Mouse (Mus musculus): Measurements from ENCODE around the gene Bex2. TPM values are rescaled to one million over a fixed set of nuclear protein-coding genes. Genes with fewer than 3 reads are reported as not detected.
A peak's percentile ranks its signal among the peaks of the same experiment; 100 is the strongest.
"Not testable (repeated sequence)": the region's sequence is repeated elsewhere in the genome, so short reads cannot be mapped to it uniquely, and the experiment has no call there.

Gene Bex2
- polyA plus RNA-seq (2015; fragmentation: Nextera tagmentation; extraction: Ambion mirVana), result 75.2 and 81.8 TPM in 2 replicates

DNA sequence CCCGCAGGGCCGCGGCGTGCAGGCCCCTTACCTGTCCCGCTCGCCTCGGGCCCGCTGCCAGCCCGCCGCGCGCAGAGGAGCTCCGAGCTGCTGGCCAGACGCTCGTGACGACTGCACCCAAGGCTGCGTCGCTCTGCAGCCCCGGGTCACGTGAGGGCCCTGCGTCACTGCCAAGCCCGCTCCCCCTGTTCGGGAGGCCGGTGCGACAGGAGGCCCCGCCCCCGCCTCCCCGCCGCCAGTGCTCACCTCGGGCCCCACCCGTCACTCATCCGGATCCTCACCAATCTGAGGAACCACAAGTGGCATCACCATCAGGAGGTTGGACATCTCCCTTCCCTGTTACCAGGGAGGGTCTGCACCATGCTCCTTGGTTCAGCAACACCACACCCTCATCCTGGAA lies at the start of gene Bex2:
Gene Bex2 (minus strand): TSS at position 217 of the 400 bp plus-strand sequence.
- WGBS, result 10% methylated on average over 6 of the region's 32 CpGs

GRCm38 (mm10) chrX:136115419-136115961 lies 47.5 kb upstream of the Bex2 start:
- no peaks in the 10 kb centered on the region for H3K9me3 ChIP-seq (ENCODE audit: low read length)
- peak overlapping the region; percentile 47 for H3K4me3 ChIP-seq (ENCODE audit: low read length)
- WGBS, result 21% methylated on average over 23 of the region's 23 CpGs
- H3K4me1 ChIP-seq (ENCODE audit: insufficient read depth, low read length), result no peaks in the 10 kb centered on the region
- H3K27me3 ChIP-seq (ENCODE audit: insufficient read depth, low read length), result peaks cover 25% of the 10 kb centered on the region; the same call in 1 of the 2 replicates
- H3K36me3 ChIP-seq (ENCODE audit: insufficient read depth, low read length), result no peaks in the 10 kb centered on the region
- peak; percentile 95 for ATAC-seq (ENCODE audit: low FRiP score, low TSS enrichment)
- H3K9ac ChIP-seq (replicated peaks; ENCODE audit: low read length), result peak overlapping the region; percentile 53; the same call in 1 of the 2 replicates
- no peak overlapping the region for H3K27ac ChIP-seq (ENCODE audit: low read length)
- peak overlapping the region; percentile 63 for H3K4me2 ChIP-seq (replicated peaks; ENCODE audit: low read depth, low read length)

More for the DNA sequence above, at the start of gene Bex2:
- not testable (repeated sequence) for H3K9me3 ChIP-seq (ENCODE audit: low read length); H3K9ac ChIP-seq (replicated peaks; ENCODE audit: low read length); H3K36me3 ChIP-seq (ENCODE audit: insufficient read depth, low read length); H3K27me3 ChIP-seq (ENCODE audit: insufficient read depth, low read length); H3K27ac ChIP-seq (ENCODE audit: low read length); H3K4me1 ChIP-seq (ENCODE audit: insufficient read depth, low read length)
- Histone ChIP-seq H3K4me3 (ENCODE audit: low read length) (peak within 1 kb of the TSS; percentile 31), H3K4me2 (replicated peaks; ENCODE audit: low read depth, low read length) (peak within 1 kb of the TSS; percentile 38)
- peak; percentile 98 for ATAC-seq (ENCODE audit: low FRiP score, low TSS enrichment)

GRCm38 (mm10) chrX:136115015-136115414 lies 47.0 kb upstream of the Bex2 start:
- Histone ChIP-seq H3K27ac (ENCODE audit: low read length) (no peak overlapping the region), H3K27me3 (ENCODE audit: insufficient read depth, low read length) (peaks cover 27% of the 10 kb centered on the region; the same call in 1 of the 2 replicates), H3K9ac (replicated peaks; ENCODE audit: low read length) (no peak overlapping the region), H3K4me1 (ENCODE audit: insufficient read depth, low read length) (no peaks in the 10 kb centered on the region), H3K36me3 (ENCODE audit: insufficient read depth, low read length) (no peaks in the 10 kb centered on the region), H3K9me3 (ENCODE audit: low read length) (no peaks in the 10 kb centered on the region), H3K4me2 (replicated peaks; ENCODE audit: low read depth, low read length) (peak overlapping the region; percentile 63), H3K4me3 (ENCODE audit: low read length) (peak overlapping the region; percentile 47)
- ATAC-seq (ENCODE audit: low FRiP score, low TSS enrichment), result no peak
- 36% methylated on average over 4 of the region's 4 CpGs for WGBS

- Histone ChIP-seq H3K9me3 (ENCODE audit: low read length) (no peaks in the 10 kb centered on the region), H3K27me3 (ENCODE audit: insufficient read depth, low read length) (peaks cover 28% of the 10 kb centered on the region), H3K9ac (replicated peaks; ENCODE audit: low read length) (no peak overlapping the region), H3K27ac (ENCODE audit: low read length) (no peak overlapping the region), H3K4me3 (ENCODE audit: low read length) (no peak overlapping the region), H3K4me2 (replicated peaks; ENCODE audit: low read depth, low read length) (no peak overlapping the region), H3K36me3 (ENCODE audit: insufficient read depth, low read length) (no peaks in the 10 kb centered on the region), H3K4me1 (ENCODE audit: insufficient read depth, low read length) (no peaks in the 10 kb centered on the region)
- no peak for ATAC-seq (ENCODE audit: low FRiP score, low TSS enrichment)
- 49% methylated on average over 6 of the region's 6 CpGs for WGBS
These were observed 39.9 kb upstream of the Bex2 start for GRCm38 (mm10) chrX:136107942-136108341.

GRCm38 (mm10) chrX:136104724-136105088 lies 36.7 kb upstream of the Bex2 start:
- no peak overlapping the region for H3K27ac ChIP-seq (ENCODE audit: low read length)
- no peak overlapping the region for H3K9ac ChIP-seq (replicated peaks; ENCODE audit: low read length)
- 72% methylated on average over 3 of the region's 3 CpGs for WGBS
- peaks cover 14% of the 10 kb centered on the region for H3K27me3 ChIP-seq (ENCODE audit: insufficient read depth, low read length)
- H3K36me3 ChIP-seq (ENCODE audit: insufficient read depth, low read length), result no peaks in the 10 kb centered on the region
- H3K9me3 ChIP-seq (ENCODE audit: low read length), result no peaks in the 10 kb centered on the region
- no peaks in the 10 kb centered on the region for H3K4me1 ChIP-seq (ENCODE audit: insufficient read depth, low read length)
- no peak for ATAC-seq (ENCODE audit: low FRiP score, low TSS enrichment)
- no peak overlapping the region for H3K4me3 ChIP-seq (ENCODE audit: low read length)
- no peak overlapping the region for H3K4me2 ChIP-seq (replicated peaks; ENCODE audit: low read depth, low read length)

- H3K9me3 ChIP-seq (ENCODE audit: low read length), result no peaks in the 10 kb centered on the region
- H3K27ac ChIP-seq (ENCODE audit: low read length), result no peak overlapping the region
- H3K4me3 ChIP-seq (ENCODE audit: low read length), result no peak overlapping the region
- ATAC-seq (ENCODE audit: low FRiP score, low TSS enrichment), result no peak
- H3K4me1 ChIP-seq (ENCODE audit: insufficient read depth, low read length), result no peaks in the 10 kb centered on the region
- H3K27me3 ChIP-seq (ENCODE audit: insufficient read depth, low read length), result peaks cover 12% of the 10 kb centered on the region
- H3K4me2 ChIP-seq (replicated peaks; ENCODE audit: low read depth, low read length), result no peak overlapping the region
- whole genome bisulfite sequencing, result 71% methylated on average over 4 of the region's 4 CpGs
- H3K9ac ChIP-seq (replicated peaks; ENCODE audit: low read length), result no peak overlapping the region
- H3K36me3 ChIP-seq (ENCODE audit: insufficient read depth, low read length), result no peaks in the 10 kb centered on the region
These were observed 36.1 kb upstream of the Bex2 start for GRCm38 (mm10) chrX:136104046-136104723.

DNA sequence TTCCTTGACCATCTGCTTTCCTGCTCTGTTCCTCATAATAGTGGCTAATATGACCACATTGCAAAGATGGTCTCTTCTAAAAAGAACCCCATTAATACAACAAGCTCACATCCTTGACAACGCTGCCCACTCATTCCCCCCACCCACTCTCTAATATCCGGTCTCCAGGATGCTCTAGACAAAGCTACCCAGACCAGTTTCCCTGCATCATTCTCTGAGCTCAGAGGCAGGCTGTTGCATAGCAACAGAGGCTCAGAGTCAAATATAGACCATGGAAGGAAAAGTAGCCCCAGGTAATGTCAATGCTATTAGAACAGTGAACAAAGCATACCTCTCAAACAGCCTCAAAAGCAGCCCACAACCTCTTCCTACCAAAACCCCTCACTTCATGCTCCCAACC lies 26.4 kb upstream of the Bex2 start:
- no peaks in the 10 kb centered on the region for H3K9me3 ChIP-seq (ENCODE audit: low read length)
- ATAC-seq (ENCODE audit: low FRiP score, low TSS enrichment), result no peak
- H3K4me1 ChIP-seq (ENCODE audit: insufficient read depth, low read length), result no peaks in the 10 kb centered on the region
- no peak overlapping the region for H3K9ac ChIP-seq (replicated peaks; ENCODE audit: low read length)
- H3K27ac ChIP-seq (ENCODE audit: low read length), result no peak overlapping the region
- WGBS, result 65% methylated on average over 2 of the region's 2 CpGs
- no peaks in the 10 kb centered on the region for H3K36me3 ChIP-seq (ENCODE audit: insufficient read depth, low read length)
- peaks cover 13% of the 10 kb centered on the region; the same call in 1 of the 2 replicates for H3K27me3 ChIP-seq (ENCODE audit: insufficient read depth, low read length)
- no peak overlapping the region for H3K4me3 ChIP-seq (ENCODE audit: low read length)
- no peak overlapping the region for H3K4me2 ChIP-seq (replicated peaks; ENCODE audit: low read depth, low read length)

GRCm38 (mm10) chrX:136092497-136093279 lies 24.7 kb upstream of the Bex2 start:
- H3K4me3 ChIP-seq (ENCODE audit: low read length), result no peak overlapping the region
- no peaks in the 10 kb centered on the region for H3K4me1 ChIP-seq (ENCODE audit: insufficient read depth, low read length)
- 50% methylated on average over 2 of the region's 2 CpGs for WGBS
- H3K4me2 ChIP-seq (replicated peaks; ENCODE audit: low read depth, low read length), result no peak overlapping the region
- no peak overlapping the region for H3K27ac ChIP-seq (ENCODE audit: low read length)
- no peak for ATAC-seq (ENCODE audit: low FRiP score, low TSS enrichment)
- no peaks in the 10 kb centered on the region for H3K36me3 ChIP-seq (ENCODE audit: insufficient read depth, low read length)
- H3K9me3 ChIP-seq (ENCODE audit: low read length), result no peaks in the 10 kb centered on the region
- no peak overlapping the region for H3K9ac ChIP-seq (replicated peaks; ENCODE audit: low read length)
- peaks cover 13% of the 10 kb centered on the region; the same call in 1 of the 2 replicates for H3K27me3 ChIP-seq (ENCODE audit: insufficient read depth, low read length)

GRCm38 (mm10) chrX:136085155-136085554 lies 17.1 kb upstream of the Bex2 start, which contains the start of gene Nxf3:
Gene Nxf3 (minus strand): TSS chrX:136085255.
- no peak for ATAC-seq (ENCODE audit: low FRiP score, low TSS enrichment)
- Histone ChIP-seq H3K9me3 (ENCODE audit: low read length) (no peaks in the 10 kb centered on the region), H3K4me1 (ENCODE audit: insufficient read depth, low read length) (no peaks in the 10 kb centered on the region), H3K4me3 (ENCODE audit: low read length) (no peak within 1 kb of the TSS), H3K36me3 (ENCODE audit: insufficient read depth, low read length) (no peaks in the 10 kb centered on the region), H3K27ac (ENCODE audit: low read length) (no peak within 1 kb of the TSS), H3K4me2 (replicated peaks; ENCODE audit: low read depth, low read length) (no peak within 1 kb of the TSS), H3K27me3 (ENCODE audit: insufficient read depth, low read length) (peaks cover 2% of the 10 kb centered on the region; the same call in 1 of the 2 replicates), H3K9ac (replicated peaks; ENCODE audit: low read length) (no peak within 1 kb of the TSS)
- WGBS, result 82% methylated on average over 9 of the region's 9 CpGs
